Mouse (Mus musculus) right cerebral cortex, postnatal 25 days (tissue): ENCODE measurements at regions not wholly inside any gene's neighbourhood (a gene's known extent, or its start where the extent isn't known, plus 50 kb on each side); places are given as distances from the start of the nearest gene placed in this dataset.
"Not testable (repeated sequence)": the region's sequence is repeated elsewhere in the genome, so short reads cannot be mapped to it uniquely, and the experiment has no call there.

Experiments used
- DNase-seq: peaks from one replicate; pipeline ENCODE4 v3.0.0; 2022

DNA sequence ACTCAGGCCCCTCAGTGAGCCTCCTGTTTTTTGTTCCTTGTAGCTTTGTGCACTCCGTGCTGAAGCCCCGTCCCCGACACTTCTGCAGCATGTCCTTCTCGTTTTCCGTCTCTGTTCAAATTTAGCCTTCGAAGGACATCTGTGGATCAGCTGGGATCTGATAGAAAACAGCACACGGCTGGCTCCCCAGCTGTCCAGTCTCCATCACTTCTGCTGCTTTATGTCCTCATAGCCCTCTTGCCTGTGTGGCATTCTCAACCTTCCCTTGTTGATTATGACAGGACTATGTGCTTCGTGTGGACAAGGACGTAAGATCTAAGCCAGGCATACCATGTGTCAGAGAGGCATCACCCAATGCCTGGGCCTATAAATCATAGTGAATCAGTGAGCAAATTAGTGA, 247.1 kb upstream of the Myo3a start:
- no peak for DNase-seq

- no peak for DNase-seq
Measured at GRCm38 (mm10) chr2:22024438-22024837, 202.9 kb upstream of the Myo3a start.

- no peak for DNase-seq
Measured at GRCm38 (mm10) chr2:22026794-22027193, 200.5 kb upstream of the Myo3a start.

DNA sequence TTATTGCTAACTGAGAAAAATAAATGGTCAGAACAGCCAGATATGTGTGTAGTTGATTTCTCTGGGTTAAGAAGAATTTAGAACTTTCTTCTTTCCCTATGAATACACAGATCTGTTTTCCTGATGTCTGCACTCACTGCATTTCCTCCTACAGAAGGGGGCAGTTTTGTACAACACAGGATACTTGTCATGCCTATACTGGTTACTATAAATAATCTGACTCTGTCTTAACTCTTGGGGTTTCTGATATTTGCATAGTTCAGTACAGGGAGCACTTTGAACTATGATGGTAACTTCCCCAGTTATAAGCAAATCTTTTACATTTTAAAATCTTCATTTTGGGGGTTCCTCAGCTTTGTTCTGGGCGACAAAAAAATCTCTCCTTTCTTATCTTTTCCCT, 198.7 kb upstream of the Myo3a start:
- DNase-seq = no peak

DNA sequence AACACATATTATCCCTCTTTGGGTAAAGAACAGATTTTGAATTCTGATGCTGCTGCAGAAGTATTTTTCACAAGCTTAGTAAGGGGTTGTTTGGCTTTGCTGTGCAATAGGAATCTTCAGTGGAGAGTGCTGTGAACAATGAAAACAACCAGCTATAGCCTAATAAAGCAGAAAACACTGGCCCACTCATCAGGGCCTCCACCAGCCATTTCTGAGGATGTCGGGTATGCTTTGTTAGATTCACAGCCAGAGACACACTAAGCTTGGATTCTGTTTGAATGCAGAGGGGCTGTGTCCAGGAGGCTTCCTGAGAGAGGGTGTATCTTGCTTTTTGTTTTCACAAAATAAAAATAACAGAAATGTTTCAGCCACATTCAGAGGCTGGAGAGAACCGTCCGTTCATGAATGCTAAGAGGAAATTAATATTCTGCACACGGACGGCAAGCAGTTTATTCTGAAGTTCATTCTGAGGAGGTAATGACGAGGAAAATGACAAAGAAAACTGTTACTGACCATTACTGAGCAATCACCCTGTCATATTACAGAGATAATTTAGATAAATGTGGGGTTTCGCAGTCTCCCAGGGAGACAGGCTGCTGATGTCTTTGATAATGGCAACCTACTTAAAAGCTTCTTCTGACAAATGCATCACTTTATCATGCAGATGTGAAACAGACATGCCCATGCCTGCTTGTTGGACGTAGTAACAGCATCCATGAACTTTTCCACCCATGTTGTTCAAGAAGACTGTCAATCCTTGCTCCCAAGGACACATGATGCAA, 198.1 kb upstream of the Myo3a start:
- DNase-seq = no peak

DNA sequence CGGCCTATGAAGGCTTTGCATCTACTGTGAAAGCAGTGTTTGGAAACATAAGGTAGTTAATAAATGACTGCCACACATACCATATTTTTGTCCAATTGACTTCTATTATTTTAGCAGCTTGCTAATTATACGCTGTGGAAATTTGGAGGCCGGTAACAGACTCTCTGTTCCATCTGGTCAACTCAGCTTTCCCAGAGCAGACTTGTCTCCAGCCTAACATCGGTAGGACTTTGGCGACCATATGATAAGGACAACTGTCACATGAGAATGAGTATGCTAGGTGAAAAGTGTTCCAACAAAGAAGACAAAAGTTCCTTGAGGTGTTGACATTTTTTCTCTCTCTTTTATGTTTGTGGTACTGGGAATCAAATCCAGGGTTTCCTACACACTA, 197.5 kb upstream of the Myo3a start:
- DNase-seq = no peak

GRCm38 (mm10) chr2:22036841-22037240, 190.5 kb upstream of the Myo3a start:
- DNase-seq = no peak

GRCm38 (mm10) chr2:22038780-22039179, 188.5 kb upstream of the Myo3a start:
- DNase-seq = peak; percentile 14

DNA sequence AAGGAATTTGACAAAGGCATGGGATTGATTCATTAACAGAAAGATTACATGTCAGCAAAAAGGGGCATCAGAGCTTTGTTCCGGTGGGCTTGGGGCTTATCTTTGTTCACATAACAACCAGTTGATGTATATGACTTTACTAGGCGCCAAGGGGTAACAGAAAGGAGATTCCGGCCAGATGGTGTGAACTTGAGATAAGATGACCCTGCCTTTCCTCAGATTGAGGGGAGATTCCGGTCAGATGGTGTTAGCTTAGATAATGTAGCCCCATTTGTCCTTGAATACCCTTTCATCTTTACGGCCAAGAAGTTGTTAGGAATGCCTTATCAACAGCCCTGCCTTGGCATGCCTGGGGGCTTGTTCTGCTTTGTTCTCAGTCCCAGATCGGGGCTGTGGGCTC, 183.4 kb upstream of the Myo3a start:
- not testable (repeated sequence) for DNase-seq

- no peak for DNase-seq
Measured at GRCm38 (mm10) chr2:22044949-22045348, 182.4 kb upstream of the Myo3a start.

GRCm38 (mm10) chr2:22047465-22047864, 179.8 kb upstream of the Myo3a start:
- no peak for DNase-seq

DNA sequence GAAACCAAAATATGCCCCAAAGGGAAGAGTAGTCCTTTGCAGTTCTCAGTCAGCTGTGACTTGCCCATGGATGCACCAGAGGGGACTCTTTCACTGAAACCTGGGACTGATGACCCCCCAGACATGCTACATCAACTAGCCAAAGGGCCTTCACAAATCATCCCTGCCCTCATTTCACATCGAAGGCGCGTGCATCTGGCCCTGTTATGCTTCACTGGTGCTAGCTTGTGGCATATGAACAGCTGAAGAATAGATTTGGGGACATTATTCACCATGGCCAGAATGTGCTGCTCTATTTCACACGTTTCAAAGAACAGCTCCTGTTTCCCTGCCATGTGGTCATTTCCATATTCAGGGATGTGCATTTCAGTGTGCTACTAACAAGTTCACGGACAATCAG, 160.8 kb upstream of the Myo3a start:
- DNase-seq = no peak

- no peak for DNase-seq
Measured at GRCm38 (mm10) chr2:22096848-22097247, 130.5 kb upstream of the Myo3a start.

GRCm38 (mm10) chr2:22105150-22105549, 122.2 kb upstream of the Myo3a start:
- no peak for DNase-seq

DNA sequence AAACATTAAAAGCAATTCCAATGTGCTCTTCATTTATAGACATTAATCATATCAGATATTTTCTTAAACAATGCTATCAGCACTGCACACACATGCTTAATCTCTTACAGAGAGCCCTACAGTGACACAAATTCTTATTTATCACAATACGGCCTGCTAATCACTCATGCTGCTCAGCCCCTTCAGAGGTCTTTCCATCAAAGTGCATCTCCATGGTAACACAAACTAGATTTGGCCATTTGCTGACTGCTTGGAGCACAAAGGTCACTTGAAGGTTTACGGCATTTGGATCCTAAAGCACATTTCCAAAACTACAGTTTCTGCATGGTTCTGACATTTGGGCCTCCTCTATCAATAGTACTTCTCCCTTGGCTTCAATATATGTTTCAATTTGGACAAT, 77.6 kb upstream of the Myo3a start:
- no peak for DNase-seq

DNA sequence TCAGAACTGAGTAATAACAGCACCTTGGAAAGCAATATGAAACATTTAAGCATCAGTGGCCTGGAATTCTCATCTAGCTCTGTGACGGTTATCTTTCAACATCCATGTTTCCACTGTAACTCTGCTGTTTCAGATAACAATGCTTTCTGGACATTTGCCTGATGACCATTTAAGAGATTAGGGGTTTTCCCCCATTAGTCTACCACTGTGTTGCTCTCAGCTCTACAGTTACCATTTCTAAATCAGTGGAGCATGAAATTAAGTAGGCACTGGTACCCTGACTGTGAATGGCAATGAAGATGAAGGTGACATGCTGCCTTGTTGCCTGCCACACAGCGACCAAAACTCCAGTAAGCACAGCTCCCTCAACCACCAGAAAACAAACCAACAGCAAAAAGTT, 70.7 kb upstream of the Myo3a start:
- DNase-seq = no peak

DNA sequence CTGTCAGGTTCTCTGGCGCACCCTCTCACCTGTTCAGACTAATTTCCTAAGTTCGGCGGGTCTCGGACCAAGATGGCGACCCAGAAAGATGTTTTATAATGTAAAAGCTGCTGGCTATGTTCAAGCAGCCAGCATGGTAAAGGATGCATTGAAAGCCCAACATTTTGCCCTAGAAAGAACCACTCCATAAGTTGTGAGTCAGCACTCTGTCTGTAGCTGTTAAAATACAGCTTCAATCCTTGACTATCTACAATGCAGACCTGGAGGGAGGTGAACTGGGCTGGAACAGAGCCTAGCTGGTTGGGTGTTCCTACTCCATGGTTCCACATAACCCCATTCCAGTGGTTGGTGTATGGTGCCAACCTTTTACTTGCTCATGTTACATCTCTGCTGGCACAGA, 61.9 kb upstream of the Myo3a start:
- DNase-seq = no peak

DNA sequence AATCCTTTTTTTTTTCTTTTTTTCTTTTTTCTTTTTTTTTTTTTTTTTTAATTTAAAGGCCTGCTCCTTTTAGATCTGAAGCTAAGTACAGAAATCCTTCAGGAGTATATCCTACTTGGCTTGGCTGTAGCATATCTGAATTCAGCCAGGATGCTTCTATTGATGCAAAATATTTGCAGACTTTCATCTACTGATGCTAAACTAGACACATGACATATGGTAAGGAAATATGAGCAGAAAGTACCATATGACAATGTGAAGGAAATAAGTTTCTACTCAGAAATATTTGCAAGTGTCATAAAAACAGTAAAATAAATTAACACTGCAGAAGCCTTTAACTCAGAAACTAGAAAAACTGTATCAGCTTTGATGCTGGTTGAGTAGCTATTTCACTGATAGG, 61.4 kb upstream of the Myo3a start:
- DNase-seq = no peak
